Mouse (Mus musculus): ENCODE measurements around the gene Fam168a. TPM values are rescaled to one million over a fixed set of nuclear protein-coding genes. Genes with fewer than 3 reads are reported as not detected.

Gene Fam168a
- polyA plus RNA-seq, 1 experiment from 2014 or later = 187 TPM

- Histone ChIP-seq H3K36me3 (ENCODE audit: control insufficient read depth, insufficient read depth, low read length) (no peaks in the 10 kb centered on the region), H3K9me3 (ENCODE audit: control insufficient read depth, low read length) (no peaks in the 10 kb centered on the region), H3K4me1 (ENCODE audit: control insufficient read depth, insufficient read depth, low read length) (no peaks in the 10 kb centered on the region), H3K4me2 (ENCODE audit: low read depth, low read length) (no peak overlapping the region), H3K9ac (replicated peaks; ENCODE audit: low read depth, low read length) (no peak overlapping the region), H3K4me3 (ENCODE audit: low read depth, low read length) (no peak overlapping the region), H3K27me3 (ENCODE audit: control insufficient read depth, insufficient read depth, low read length) (no peaks in the 10 kb centered on the region), H3K27ac (ENCODE audit: low read depth, low read length) (no peak overlapping the region)
- ATAC-seq (ENCODE audit: low read depth) = no peak
- WGBS = 98% methylated on average over 2 of the region's 2 CpGs
Measured at GRCm38 (mm10) chr7:100817442-100817760, 111.0 kb downstream of the Fam168a start.

- no peaks in the 10 kb centered on the region for H3K9me3 ChIP-seq (ENCODE audit: control insufficient read depth, low read length)
- WGBS = 87% methylated on average over 4 of the region's 4 CpGs
- ATAC-seq (ENCODE audit: low read depth) = no peak
Measured at GRCm38 (mm10) chr7:100818401-100819064, 112.1 kb downstream of the Fam168a start.

GRCm38 (mm10) chr7:100824661-100825060 lies 118.2 kb downstream of the Fam168a start:
- Histone ChIP-seq H3K4me1 (ENCODE audit: control insufficient read depth, insufficient read depth, low read length) (no peaks in the 10 kb centered on the region), H3K27me3 (ENCODE audit: control insufficient read depth, insufficient read depth, low read length) (no peaks in the 10 kb centered on the region), H3K9me3 (ENCODE audit: control insufficient read depth, low read length) (no peaks in the 10 kb centered on the region), H3K36me3 (ENCODE audit: control insufficient read depth, insufficient read depth, low read length) (0 out of 2 replicates have a peak, but pooled peaks cover 4% of the 10 kb centered on the region), H3K4me2 (ENCODE audit: low read depth, low read length) (no peak overlapping the region), H3K9ac (replicated peaks; ENCODE audit: low read depth, low read length) (no peak overlapping the region), H3K4me3 (ENCODE audit: low read depth, low read length) (no peak overlapping the region), H3K27ac (ENCODE audit: low read depth, low read length) (no peak overlapping the region)
- 94% methylated on average over 3 of the region's 3 CpGs for WGBS
- ATAC-seq (ENCODE audit: low read depth) = no peak

More at GRCm38 (mm10) chr7:100818401-100819064, 112.1 kb downstream of the Fam168a start:
- H3K27me3 ChIP-seq (ENCODE audit: control insufficient read depth, insufficient read depth, low read length) = no peaks in the 10 kb centered on the region
- no peak overlapping the region for H3K9ac ChIP-seq (replicated peaks; ENCODE audit: low read depth, low read length)
- no peaks in the 10 kb centered on the region for H3K4me1 ChIP-seq (ENCODE audit: control insufficient read depth, insufficient read depth, low read length)
- no peak overlapping the region for H3K4me3 ChIP-seq (ENCODE audit: low read depth, low read length)
- H3K4me2 ChIP-seq (ENCODE audit: low read depth, low read length) = no peak overlapping the region
- no peak overlapping the region for H3K27ac ChIP-seq (ENCODE audit: low read depth, low read length)
- no peaks in the 10 kb centered on the region for H3K36me3 ChIP-seq (ENCODE audit: control insufficient read depth, insufficient read depth, low read length)

- no peaks in the 10 kb centered on the region for H3K9me3 ChIP-seq (ENCODE audit: control insufficient read depth, low read length)
- no peak for ATAC-seq (ENCODE audit: low read depth)
- no peak overlapping the region for H3K4me2 ChIP-seq (ENCODE audit: low read depth, low read length)
- no peak overlapping the region for H3K9ac ChIP-seq (replicated peaks; ENCODE audit: low read depth, low read length)
- WGBS = 90% methylated on average over 2 of the region's 2 CpGs
- H3K27me3 ChIP-seq (ENCODE audit: control insufficient read depth, insufficient read depth, low read length) = no peaks in the 10 kb centered on the region
- H3K4me3 ChIP-seq (ENCODE audit: low read depth, low read length) = no peak overlapping the region
- no peaks in the 10 kb centered on the region for H3K4me1 ChIP-seq (ENCODE audit: control insufficient read depth, insufficient read depth, low read length)
- no peak overlapping the region for H3K27ac ChIP-seq (ENCODE audit: low read depth, low read length)
- 0 out of 2 replicates have a peak, but pooled peaks cover 4% of the 10 kb centered on the region for H3K36me3 ChIP-seq (ENCODE audit: control insufficient read depth, insufficient read depth, low read length)
Measured at GRCm38 (mm10) chr7:100828549-100828948, 122.1 kb downstream of the Fam168a start.

GRCm38 (mm10) chr7:100833859-100834258 lies 127.4 kb downstream of the Fam168a start:
- Histone ChIP-seq H3K4me3 (ENCODE audit: low read depth, low read length) (no peak overlapping the region), H3K9me3 (ENCODE audit: control insufficient read depth, low read length) (no peaks in the 10 kb centered on the region), H3K4me1 (ENCODE audit: control insufficient read depth, insufficient read depth, low read length) (no peaks in the 10 kb centered on the region), H3K27ac (ENCODE audit: low read depth, low read length) (no peak overlapping the region), H3K4me2 (ENCODE audit: low read depth, low read length) (no peak overlapping the region), H3K27me3 (ENCODE audit: control insufficient read depth, insufficient read depth, low read length) (no peaks in the 10 kb centered on the region), H3K9ac (replicated peaks; ENCODE audit: low read depth, low read length) (no peak overlapping the region), H3K36me3 (ENCODE audit: control insufficient read depth, insufficient read depth, low read length) (peaks cover 19% of the 10 kb centered on the region; the same call in 1 of the 2 replicates)
- no peak for ATAC-seq (ENCODE audit: low read depth)
- WGBS = 93% methylated on average over 1 of the region's 1 CpGs

GRCm38 (mm10) chr7:100835168-100835567 lies 128.7 kb downstream of the Fam168a start:
- Histone ChIP-seq H3K9ac (replicated peaks; ENCODE audit: low read depth, low read length) (no peak overlapping the region), H3K4me3 (ENCODE audit: low read depth, low read length) (no peak overlapping the region), H3K36me3 (ENCODE audit: control insufficient read depth, insufficient read depth, low read length) (peaks cover 19% of the 10 kb centered on the region; the same call in 1 of the 2 replicates), H3K27ac (ENCODE audit: low read depth, low read length) (no peak overlapping the region), H3K4me1 (ENCODE audit: control insufficient read depth, insufficient read depth, low read length) (no peaks in the 10 kb centered on the region), H3K9me3 (ENCODE audit: control insufficient read depth, low read length) (no peaks in the 10 kb centered on the region), H3K27me3 (ENCODE audit: control insufficient read depth, insufficient read depth, low read length) (no peaks in the 10 kb centered on the region), H3K4me2 (ENCODE audit: low read depth, low read length) (no peak overlapping the region)
- 90% methylated on average over 7 of the region's 7 CpGs for WGBS
- ATAC-seq (ENCODE audit: low read depth) = no peak

- no peak overlapping the region for H3K4me3 ChIP-seq (ENCODE audit: low read depth, low read length)
- H3K27me3 ChIP-seq (ENCODE audit: control insufficient read depth, insufficient read depth, low read length) = no peaks in the 10 kb centered on the region
- no peaks in the 10 kb centered on the region for H3K4me1 ChIP-seq (ENCODE audit: control insufficient read depth, insufficient read depth, low read length)
- peaks cover 19% of the 10 kb centered on the region; the same call in 1 of the 2 replicates for H3K36me3 ChIP-seq (ENCODE audit: control insufficient read depth, insufficient read depth, low read length)
- no peak overlapping the region for H3K27ac ChIP-seq (ENCODE audit: low read depth, low read length)
- H3K9ac ChIP-seq (replicated peaks; ENCODE audit: low read depth, low read length) = no peak overlapping the region
- no peak for ATAC-seq (ENCODE audit: low read depth)
- 86% methylated on average over 6 of the region's 6 CpGs for whole genome bisulfite sequencing
- no peak overlapping the region for H3K4me2 ChIP-seq (ENCODE audit: low read depth, low read length)
- no peaks in the 10 kb centered on the region for H3K9me3 ChIP-seq (ENCODE audit: control insufficient read depth, low read length)
Measured at GRCm38 (mm10) chr7:100835711-100836110, 129.3 kb downstream of the Fam168a start.

GRCm38 (mm10) chr7:100836657-100837056 lies 130.2 kb downstream of the Fam168a start:
- H3K9ac ChIP-seq (replicated peaks; ENCODE audit: low read depth, low read length) = no peak overlapping the region
- H3K36me3 ChIP-seq (ENCODE audit: control insufficient read depth, insufficient read depth, low read length) = peaks cover 19% of the 10 kb centered on the region; the same call in 1 of the 2 replicates
- WGBS = 91% methylated on average over 10 of the region's 10 CpGs
- no peaks in the 10 kb centered on the region for H3K4me1 ChIP-seq (ENCODE audit: control insufficient read depth, insufficient read depth, low read length)
- H3K9me3 ChIP-seq (ENCODE audit: control insufficient read depth, low read length) = no peaks in the 10 kb centered on the region
- no peak overlapping the region for H3K27ac ChIP-seq (ENCODE audit: low read depth, low read length)
- no peaks in the 10 kb centered on the region for H3K27me3 ChIP-seq (ENCODE audit: control insufficient read depth, insufficient read depth, low read length)
- H3K4me3 ChIP-seq (ENCODE audit: low read depth, low read length) = no peak overlapping the region
- no peak for ATAC-seq (ENCODE audit: low read depth)
- no peak overlapping the region for H3K4me2 ChIP-seq (ENCODE audit: low read depth, low read length)

- Histone ChIP-seq H3K9me3 (ENCODE audit: control insufficient read depth, low read length) (no peaks in the 10 kb centered on the region), H3K27ac (ENCODE audit: low read depth, low read length) (no peak overlapping the region), H3K36me3 (ENCODE audit: control insufficient read depth, insufficient read depth, low read length) (peaks cover 19% of the 10 kb centered on the region; the same call in 1 of the 2 replicates), H3K4me3 (ENCODE audit: low read depth, low read length) (no peak overlapping the region), H3K4me1 (ENCODE audit: control insufficient read depth, insufficient read depth, low read length) (no peaks in the 10 kb centered on the region), H3K27me3 (ENCODE audit: control insufficient read depth, insufficient read depth, low read length) (no peaks in the 10 kb centered on the region), H3K9ac (replicated peaks; ENCODE audit: low read depth, low read length) (no peak overlapping the region), H3K4me2 (ENCODE audit: low read depth, low read length) (no peak overlapping the region)
- ATAC-seq (ENCODE audit: low read depth) = no peak
- WGBS = 68% methylated on average over 1 of the region's 1 CpGs
Measured at GRCm38 (mm10) chr7:100837701-100838100, 131.3 kb downstream of the Fam168a start.

All from neural tube, embryonic 14.5 days (tissue).